Mouse (Mus musculus): ENCODE results near the gene B230118H07Rik. TPM values are rescaled to one million over a fixed set of nuclear protein-coding genes. Genes with fewer than 3 reads are reported as not detected.
A peak's percentile ranks its signal among the peaks of the same experiment; 100 is the strongest.

B230118H07Rik gene
- 58.6 and 58.7 TPM in 2 replicates for polyA plus RNA-seq (2015; fragmentation: Nextera tagmentation; extraction: Ambion mirVana)

GRCm38 (mm10) chr2:101649114-101649671 lies at the start of gene B230118H07Rik, which contains the start of gene Rag1:
TSS of gene B230118H07Rik (minus strand) at chr2:101649532.
TSS of gene Rag1 (minus strand) at chr2:101649501.
- peaks cover 10% of the 10 kb centered on the region; the same call in 1 of the 2 replicates for H3K4me1 ChIP-seq
- H3K4me2 ChIP-seq: no peak within 1 kb of the TSS
- 38% methylated on average over 8 of the region's 8 CpGs for WGBS
- no peak for ATAC-seq (replicated peaks; ENCODE audit: low FRiP score)
- no peak within 1 kb of the TSS for H3K9ac ChIP-seq
- H3K36me3 ChIP-seq: no peaks in the 10 kb centered on the region
- H3K27me3 ChIP-seq: no peaks in the 10 kb centered on the region; the same call in 1 of the 2 replicates
- no peaks in the 10 kb centered on the region for H3K9me3 ChIP-seq (replicated peaks)
- H3K27ac ChIP-seq: no peak within 1 kb of the TSS
- no peak within 1 kb of the TSS for H3K4me3 ChIP-seq (replicated peaks)

DNA sequence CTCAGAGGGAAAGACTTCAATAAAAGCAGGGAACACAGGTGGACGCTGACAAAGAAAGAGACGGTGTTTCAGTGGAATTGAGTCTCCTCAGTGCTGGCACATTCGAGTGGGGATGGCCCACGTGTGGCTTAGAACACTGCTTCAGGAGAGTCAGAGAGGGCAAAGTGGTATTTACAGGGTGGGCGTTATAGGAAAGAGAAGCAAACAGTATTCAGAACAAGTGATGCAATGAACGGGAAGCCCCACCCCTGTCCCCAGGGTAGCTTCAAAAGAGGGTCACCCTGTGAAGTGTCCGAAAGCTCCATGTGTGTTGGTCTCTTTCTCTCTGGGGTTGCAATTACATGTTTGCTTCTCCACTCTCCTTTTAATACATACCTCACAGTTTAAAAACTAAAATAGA lies 46.3 kb upstream of the B230118H07Rik start:
- H3K4me3 ChIP-seq (replicated peaks): no peak overlapping the region
- peaks cover 74% of the 10 kb centered on the region for H3K36me3 ChIP-seq
- no peak overlapping the region for H3K27ac ChIP-seq
- H3K9ac ChIP-seq: no peak overlapping the region
- H3K27me3 ChIP-seq: no peaks in the 10 kb centered on the region
- no peaks in the 10 kb centered on the region for H3K9me3 ChIP-seq (replicated peaks)
- no peak for ATAC-seq (replicated peaks; ENCODE audit: low FRiP score)
- no peaks in the 10 kb centered on the region for H3K4me1 ChIP-seq
- H3K4me2 ChIP-seq: no peak overlapping the region
- 89% methylated on average over 7 of the region's 7 CpGs for WGBS

GRCm38 (mm10) chr2:101693577-101694215 lies 44.4 kb upstream of the B230118H07Rik start:
- H3K4me3 ChIP-seq (replicated peaks): no peak overlapping the region
- H3K4me1 ChIP-seq: no peaks in the 10 kb centered on the region
- H3K27ac ChIP-seq: no peak overlapping the region
- ATAC-seq (replicated peaks; ENCODE audit: low FRiP score): no peak
- WGBS: 66% methylated on average over 5 of the region's 5 CpGs
- no peak overlapping the region for H3K9ac ChIP-seq
- H3K27me3 ChIP-seq: no peaks in the 10 kb centered on the region
- H3K4me2 ChIP-seq: no peak overlapping the region
- peaks cover 80% of the 10 kb centered on the region for H3K36me3 ChIP-seq
- no peaks in the 10 kb centered on the region for H3K9me3 ChIP-seq (replicated peaks)

- H3K4me3 ChIP-seq (replicated peaks): no peak overlapping the region
- no peak overlapping the region for H3K4me2 ChIP-seq
- H3K27me3 ChIP-seq: no peaks in the 10 kb centered on the region
- no peak overlapping the region for H3K9ac ChIP-seq
- no peak for ATAC-seq (replicated peaks; ENCODE audit: low FRiP score)
- H3K4me1 ChIP-seq: no peaks in the 10 kb centered on the region
- no peak overlapping the region for H3K27ac ChIP-seq
- WGBS: 66% methylated on average over 4 of the region's 4 CpGs
- H3K36me3 ChIP-seq: peaks cover 79% of the 10 kb centered on the region
- H3K9me3 ChIP-seq (replicated peaks): no peaks in the 10 kb centered on the region
Measured at GRCm38 (mm10) chr2:101693043-101693442, 43.7 kb upstream of the B230118H07Rik start.

DNA sequence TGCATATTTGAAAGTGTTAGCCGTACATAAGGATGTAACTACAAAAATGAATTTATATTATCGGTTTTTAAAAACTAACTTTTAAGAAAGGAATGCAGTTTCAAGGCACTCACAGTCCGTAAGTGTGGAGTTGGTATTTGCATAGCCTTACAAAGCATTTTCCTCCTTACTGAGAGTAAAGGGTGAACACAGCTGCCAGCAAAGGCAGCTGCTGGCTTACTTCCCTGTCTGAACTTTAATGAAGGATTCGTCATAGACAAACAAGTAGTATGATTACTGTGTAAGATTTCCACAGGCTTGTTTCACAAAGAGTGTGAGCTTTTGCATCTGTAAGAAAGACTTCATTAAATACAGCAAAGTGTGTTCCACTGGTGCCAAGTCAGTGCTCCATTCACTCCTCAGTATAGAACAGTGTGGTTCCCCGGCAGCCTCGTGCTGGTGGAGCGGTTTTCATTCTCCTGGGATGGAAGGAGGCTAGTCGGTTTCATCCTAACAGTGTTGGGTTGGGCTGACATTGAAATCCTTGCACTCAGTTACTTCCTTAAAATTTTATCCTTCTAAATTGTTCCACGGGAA lies 41.0 kb upstream of the B230118H07Rik start:
- WGBS: 93% methylated on average over 9 of the region's 9 CpGs
- peaks cover 80% of the 10 kb centered on the region for H3K36me3 ChIP-seq
- no peaks in the 10 kb centered on the region for H3K9me3 ChIP-seq (replicated peaks)
- ATAC-seq (replicated peaks; ENCODE audit: low FRiP score): no peak
- H3K9ac ChIP-seq: no peak overlapping the region
- no peak overlapping the region for H3K27ac ChIP-seq
- no peak overlapping the region for H3K4me3 ChIP-seq (replicated peaks)
- H3K4me2 ChIP-seq: no peak overlapping the region
- no peaks in the 10 kb centered on the region for H3K27me3 ChIP-seq
- H3K4me1 ChIP-seq: no peaks in the 10 kb centered on the region

DNA sequence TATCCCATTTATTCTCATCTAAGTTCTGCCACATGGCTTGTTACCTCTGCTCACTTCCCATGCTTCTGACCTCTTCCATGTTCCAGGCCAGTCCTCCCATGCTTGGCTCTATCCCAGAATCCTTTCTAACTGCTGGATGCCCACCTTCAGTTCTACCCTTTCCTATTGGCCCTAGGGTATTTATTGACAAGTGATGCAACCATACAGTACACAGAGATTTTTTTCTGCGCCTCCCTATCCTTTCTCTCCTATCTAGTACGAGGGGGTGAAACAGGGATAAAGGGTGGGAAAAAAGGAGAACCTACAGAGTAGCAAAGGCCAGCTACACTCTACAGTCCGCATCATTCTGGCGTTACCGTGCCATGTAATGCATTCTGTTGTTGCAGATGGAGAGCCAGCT lies 38.7 kb upstream of the B230118H07Rik start:
- H3K9ac ChIP-seq: no peak overlapping the region
- H3K27me3 ChIP-seq: no peaks in the 10 kb centered on the region
- no peak overlapping the region for H3K4me2 ChIP-seq
- H3K4me3 ChIP-seq (replicated peaks): no peak overlapping the region
- no peak for ATAC-seq (replicated peaks; ENCODE audit: low FRiP score)
- no peaks in the 10 kb centered on the region for H3K4me1 ChIP-seq
- WGBS: 93% methylated on average over 5 of the region's 5 CpGs
- no peak overlapping the region for H3K27ac ChIP-seq
- peaks cover 77% of the 10 kb centered on the region for H3K36me3 ChIP-seq
- H3K9me3 ChIP-seq (replicated peaks): no peaks in the 10 kb centered on the region

DNA sequence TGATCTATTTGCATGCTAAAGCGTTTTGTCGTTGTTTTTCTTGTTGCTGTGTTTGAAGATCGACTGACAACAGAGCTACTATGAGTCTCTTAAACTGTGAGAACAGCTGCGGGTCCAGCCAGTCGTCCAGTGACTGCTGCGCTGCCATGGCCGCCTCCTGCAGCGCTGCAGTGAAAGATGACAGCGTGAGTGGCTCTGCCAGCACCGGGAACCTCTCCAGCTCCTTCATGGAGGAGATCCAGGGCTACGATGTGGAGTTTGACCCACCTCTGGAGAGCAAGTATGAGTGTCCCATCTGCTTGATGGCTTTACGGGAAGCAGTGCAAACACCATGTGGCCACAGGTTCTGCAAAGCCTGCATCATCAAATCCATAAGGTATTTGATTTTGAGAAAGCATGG lies 35.1 kb upstream of the B230118H07Rik start:
- WGBS: 92% methylated on average over 12 of the region's 12 CpGs

GRCm38 (mm10) chr2:101679164-101679784 lies 29.9 kb upstream of the B230118H07Rik start:
- Histone ChIP-seq H3K27me3 (peaks cover 5% of the 10 kb centered on the region), H3K27ac (no peak overlapping the region), H3K36me3 (0 out of 2 replicates have a peak, but pooled peaks cover under 1% of the 10 kb centered on the region), H3K9me3 (replicated peaks) (no peaks in the 10 kb centered on the region), H3K9ac (peak overlapping the region; percentile 77), H3K4me3 (replicated peaks) (peak overlapping the region; percentile 84), H3K4me2 (peak overlapping the region; percentile 79), H3K4me1 (peaks cover 10% of the 10 kb centered on the region)
- 2% methylated on average over 15 of the region's 15 CpGs for WGBS
- no peak for ATAC-seq (replicated peaks; ENCODE audit: low FRiP score)

More for the DNA sequence above, 35.1 kb upstream of the B230118H07Rik start:
- Histone ChIP-seq H3K9ac (no peak overlapping the region), H3K27me3 (no peaks in the 10 kb centered on the region), H3K27ac (no peak overlapping the region), H3K9me3 (replicated peaks) (no peaks in the 10 kb centered on the region), H3K4me2 (no peak overlapping the region), H3K36me3 (peaks cover 47% of the 10 kb centered on the region), H3K4me1 (peaks cover 5% of the 10 kb centered on the region), H3K4me3 (replicated peaks) (no peak overlapping the region)
- ATAC-seq (replicated peaks; ENCODE audit: low FRiP score): no peak

GRCm38 (mm10) chr2:101678236-101679021 lies 29.1 kb upstream of the B230118H07Rik start, which contains the start of gene Traf6:
TSS of gene Traf6 (plus strand) at chr2:101678429.
- peak; percentile 96 for ATAC-seq (replicated peaks; ENCODE audit: low FRiP score)

GRCm38 (mm10) chr2:101673547-101673946 lies 24.2 kb upstream of the B230118H07Rik start:
- Histone ChIP-seq H3K27me3 (peaks cover 17% of the 10 kb centered on the region), H3K4me2 (no peak overlapping the region), H3K36me3 (no peaks in the 10 kb centered on the region), H3K4me1 (no peaks in the 10 kb centered on the region), H3K4me3 (replicated peaks) (no peak overlapping the region), H3K9me3 (replicated peaks) (no peaks in the 10 kb centered on the region), H3K27ac (no peak overlapping the region), H3K9ac (no peak overlapping the region)
- ATAC-seq (replicated peaks; ENCODE audit: low FRiP score): no peak
- WGBS: 81% methylated on average over 3 of the region's 3 CpGs

More at GRCm38 (mm10) chr2:101678236-101679021, 29.1 kb upstream of the B230118H07Rik start, which contains the start of gene Traf6:
- under 1% methylated on average over 67 of the region's 68 CpGs for WGBS
- H3K9me3 ChIP-seq (replicated peaks): no peaks in the 10 kb centered on the region
- H3K27me3 ChIP-seq: peaks cover 11% of the 10 kb centered on the region
- peak within 1 kb of the TSS; percentile 84 for H3K4me3 ChIP-seq (replicated peaks)
- peak within 1 kb of the TSS; percentile 77 for H3K9ac ChIP-seq
- peak within 1 kb of the TSS; percentile 79 for H3K4me2 ChIP-seq
- no peaks in the 10 kb centered on the region for H3K36me3 ChIP-seq
- H3K27ac ChIP-seq: 0 out of 2 replicates have a peak within 1 kb of the TSS, but pooled peaks have one; percentile 41
- peaks cover 10% of the 10 kb centered on the region for H3K4me1 ChIP-seq

DNA sequence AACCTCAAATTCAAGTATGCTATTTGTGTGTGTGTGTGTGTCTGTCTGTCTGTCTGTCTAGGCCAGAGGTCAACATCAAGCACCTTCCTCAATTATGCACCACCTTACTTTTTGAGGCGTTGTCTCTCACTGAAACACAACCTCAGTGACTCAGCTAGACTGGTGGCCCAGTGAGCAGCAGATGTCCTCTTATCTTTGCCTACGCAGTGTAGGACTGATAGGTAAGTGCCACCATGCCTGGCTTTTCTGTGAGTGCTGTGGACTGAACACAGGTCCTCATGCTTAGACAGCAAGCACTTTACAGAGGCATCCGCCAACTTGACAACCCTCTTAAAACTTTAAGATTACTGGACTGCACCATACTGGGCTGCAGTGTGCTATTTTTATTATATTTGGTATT lies 19.4 kb upstream of the B230118H07Rik start:
- 94% methylated on average over 3 of the region's 3 CpGs for WGBS

More for the DNA sequence above, 19.4 kb upstream of the B230118H07Rik start:
- H3K27ac ChIP-seq: no peak overlapping the region
- ATAC-seq (replicated peaks; ENCODE audit: low FRiP score): no peak
- no peak overlapping the region for H3K4me3 ChIP-seq (replicated peaks)
- H3K9me3 ChIP-seq (replicated peaks): no peaks in the 10 kb centered on the region
- no peaks in the 10 kb centered on the region for H3K36me3 ChIP-seq
- H3K4me2 ChIP-seq: no peak overlapping the region
- peaks cover 9% of the 10 kb centered on the region; the same call in 1 of the 2 replicates for H3K27me3 ChIP-seq
- H3K9ac ChIP-seq: no peak overlapping the region
- peaks cover 3% of the 10 kb centered on the region; the same call in 1 of the 2 replicates for H3K4me1 ChIP-seq
